Mouse (Mus musculus): ENCODE data around the gene Eya2.

DNA sequence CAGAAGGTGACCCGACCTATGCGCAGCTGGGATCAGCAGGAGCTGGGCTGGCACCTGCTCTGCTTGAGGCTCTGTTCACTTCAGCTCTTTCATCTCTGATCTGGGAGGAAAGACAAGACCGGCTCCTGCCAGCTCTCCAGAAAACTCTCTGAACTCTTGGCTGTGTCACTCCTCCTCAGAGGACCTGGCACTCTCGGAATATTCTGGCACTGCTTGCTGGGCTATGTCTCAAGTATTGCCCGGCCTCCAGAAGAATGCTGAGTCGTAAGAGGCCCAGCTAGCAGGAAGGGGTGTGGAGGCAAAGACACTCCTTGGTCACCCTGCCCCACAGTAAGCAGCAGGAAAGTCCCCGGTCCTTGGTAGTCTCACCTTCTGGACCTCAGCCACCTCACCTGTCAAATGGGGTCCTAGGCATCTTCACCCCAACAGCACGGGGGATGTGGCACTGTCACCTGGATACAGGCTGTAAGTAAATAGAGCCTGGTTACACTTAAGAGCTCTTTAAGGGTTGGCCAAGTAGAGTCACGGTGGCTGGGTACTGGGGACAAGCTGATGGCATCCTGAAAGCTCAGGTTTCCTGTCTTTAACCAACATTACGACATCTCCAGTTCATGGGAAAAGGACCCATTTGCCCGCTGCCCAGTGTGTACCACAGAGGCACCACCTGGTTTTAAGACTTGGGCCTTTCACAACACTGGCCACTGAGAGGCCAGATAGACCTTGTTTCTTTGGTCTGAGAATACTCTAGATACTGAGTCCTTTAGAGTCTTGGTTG lies 38.4 kb downstream of the Eya2 start:
- TF ChIP-seq POLR2A (IDR thresholded peaks at IDR 0.05; ENCODE audit: low read depth, low read length) (no peak), CTCF (IDR thresholded peaks at IDR 0.05; ENCODE audit: borderline replicate concordance, insufficient read depth, low read length) (no peak)
